Mouse (Mus musculus) forelimb bud, embryonic 11.5 days (tissue): ENCODE data around the gene Csnk1g1.

ENCODE experiments used
- DNase-seq: peaks from one replicate; pipeline ENCODE4 v3.0.0-alpha.2; 2012; ENCODE audit warnings: low read depth, low spot score

The Csnk1g1 gene

DNA sequence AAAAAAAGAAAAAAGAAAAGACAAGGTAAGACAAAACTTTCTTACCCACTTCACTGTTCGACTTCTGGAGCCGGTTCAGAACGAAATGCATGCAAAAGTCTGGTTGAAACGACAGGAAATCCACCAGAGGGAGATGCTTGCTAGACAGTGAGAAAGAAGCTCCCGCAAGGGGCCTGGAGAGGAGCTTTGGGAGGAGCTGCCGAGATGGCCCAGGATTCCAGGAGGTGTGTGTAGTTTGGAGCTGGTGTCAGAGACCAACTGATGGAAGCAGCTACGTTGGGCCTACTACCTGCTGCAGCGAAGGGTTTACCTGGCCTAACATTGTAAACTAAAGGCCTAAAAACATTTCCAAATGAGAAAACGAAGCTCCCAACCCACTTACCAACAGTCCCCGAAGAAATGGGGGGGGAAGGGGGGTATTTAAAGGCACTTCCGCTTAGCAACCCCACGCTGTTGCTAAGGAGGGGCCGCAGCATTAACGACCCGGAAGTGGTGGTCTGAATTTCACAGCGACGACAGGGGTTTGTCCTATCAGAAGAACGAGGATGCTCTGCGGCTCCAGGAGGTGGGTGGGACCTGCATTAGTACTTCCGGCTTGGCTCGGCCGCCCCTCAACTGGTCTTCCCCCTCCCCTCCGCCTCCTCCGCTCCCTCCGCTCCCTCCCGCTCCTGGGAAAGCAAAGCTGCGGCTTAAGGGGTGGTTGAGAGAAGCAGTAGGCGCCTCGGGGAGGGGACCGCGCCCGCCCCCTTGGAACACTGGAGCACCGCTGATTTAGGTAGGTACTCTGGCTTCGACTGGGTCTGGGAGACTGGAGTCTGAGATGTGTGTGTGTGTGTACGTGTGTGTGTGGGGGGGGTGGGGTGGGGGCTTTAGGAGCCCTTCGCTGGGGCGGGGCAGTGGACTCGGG lies at the start of gene Csnk1g1, which contains the start of gene Trip4:
Csnk1g1 (plus strand) TSS at position 531 of the 907 bp plus-strand sequence.
Trip4 (minus strand) TSS at position 401 of the 907 bp plus-strand sequence.
- DNase-seq: peak; percentile 95

DNA sequence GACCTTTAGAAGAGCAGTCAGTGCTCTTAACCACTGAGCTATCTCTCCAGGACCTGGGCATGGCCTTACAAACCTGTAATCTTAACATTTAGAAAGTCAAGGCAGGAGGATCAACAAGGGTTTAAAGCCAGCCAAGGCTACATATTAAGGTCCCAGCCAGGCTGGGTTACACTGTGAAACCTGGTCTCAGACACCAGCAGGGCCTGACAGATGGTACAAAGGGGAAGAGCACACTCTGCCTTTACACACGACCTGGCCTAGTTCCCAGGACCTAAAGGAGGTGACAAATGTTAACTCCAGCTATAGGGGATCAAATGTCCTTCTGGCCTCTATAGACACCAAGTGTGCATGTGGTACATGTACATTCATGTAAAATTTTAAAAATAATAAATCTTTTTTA lies 49.1 kb upstream of the Csnk1g1 start:
- DNase-seq: no peak

DNA sequence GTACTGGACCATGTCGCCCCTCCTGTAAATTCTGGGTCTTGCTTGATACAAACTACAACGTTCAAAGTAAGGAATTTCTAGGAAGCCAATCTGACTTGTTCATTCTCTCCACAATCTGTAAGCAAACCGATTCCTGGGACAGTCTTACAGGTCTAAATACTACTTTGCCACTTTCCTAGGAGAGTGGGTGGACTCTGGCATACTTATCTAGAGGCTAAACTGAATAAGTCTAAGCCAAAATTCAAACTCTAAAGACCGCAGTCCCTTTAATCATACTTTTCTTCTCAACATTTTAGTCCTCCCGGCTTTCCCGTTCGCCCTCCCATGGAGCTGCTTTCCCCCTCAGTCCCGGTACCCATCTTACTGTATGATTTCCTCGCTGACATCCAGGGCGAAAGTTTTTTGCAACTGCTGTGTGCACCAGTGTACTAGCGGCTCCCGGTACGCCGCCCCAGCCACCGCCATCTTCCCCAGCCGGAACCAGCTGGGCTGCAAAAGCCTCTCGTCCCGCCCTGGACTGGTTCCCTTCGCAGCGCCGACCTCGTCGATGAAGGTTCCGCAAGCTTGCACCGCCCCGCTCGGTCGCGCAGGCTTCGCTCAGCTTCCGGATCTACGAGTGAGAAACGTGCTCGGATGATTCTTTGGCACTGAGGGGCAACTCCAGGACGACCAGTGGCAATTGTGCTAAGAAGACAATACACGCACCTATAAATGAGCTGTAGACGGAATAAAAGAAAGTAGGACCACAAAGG lies 24.0 kb upstream of the Csnk1g1 start:
- DNase-seq: peak; percentile 89

DNA sequence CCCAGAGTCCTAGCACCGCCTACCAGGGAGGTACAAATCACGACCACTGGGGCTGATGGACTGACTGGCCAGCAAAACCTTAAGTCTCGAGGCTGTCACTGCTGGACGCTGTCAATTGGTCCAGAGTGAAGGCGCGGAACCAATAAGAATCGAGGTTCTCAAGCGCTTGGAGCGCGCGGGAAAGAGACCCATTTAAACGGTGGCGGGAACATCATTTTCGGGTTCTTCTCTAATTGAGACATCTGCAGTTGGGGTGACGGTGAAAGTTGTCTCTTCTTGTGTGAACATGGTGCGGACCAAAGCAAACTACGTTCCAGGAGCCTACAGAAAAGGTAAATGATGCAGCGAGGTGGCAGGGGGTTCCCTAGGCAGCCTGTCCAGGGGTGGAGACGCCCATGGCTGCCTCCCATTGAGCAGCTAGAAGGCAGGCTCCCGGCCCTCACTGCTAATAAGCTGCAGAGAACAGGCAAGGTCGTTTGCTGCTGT lies 18.5 kb upstream of the Csnk1g1 start, which contains the start of gene Pclaf:
Pclaf (plus strand) TSS at position 95 of the 486 bp plus-strand sequence.
- DNase-seq: peak; percentile 95

DNA sequence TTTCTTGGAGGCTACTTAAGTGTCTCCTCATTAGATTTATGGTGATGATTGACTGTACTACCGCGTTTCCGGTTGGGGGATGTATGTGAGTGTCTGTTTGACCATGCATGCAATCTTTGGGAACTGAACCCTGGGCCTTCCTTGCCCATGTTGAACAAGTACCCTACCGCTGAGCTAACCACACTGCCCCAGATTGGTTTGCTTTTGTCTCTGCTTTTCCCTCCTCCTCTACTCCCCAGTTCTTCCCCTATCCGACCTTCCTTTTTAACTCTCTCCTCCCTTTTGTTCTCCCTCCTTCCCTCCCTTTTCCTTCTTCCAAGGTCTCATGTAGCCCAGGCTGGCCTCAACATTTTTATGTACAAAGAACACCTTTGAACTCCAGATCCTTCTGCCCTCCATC lies 17.6 kb upstream of the Csnk1g1 start:
- peak; percentile 23 for DNase-seq

DNA sequence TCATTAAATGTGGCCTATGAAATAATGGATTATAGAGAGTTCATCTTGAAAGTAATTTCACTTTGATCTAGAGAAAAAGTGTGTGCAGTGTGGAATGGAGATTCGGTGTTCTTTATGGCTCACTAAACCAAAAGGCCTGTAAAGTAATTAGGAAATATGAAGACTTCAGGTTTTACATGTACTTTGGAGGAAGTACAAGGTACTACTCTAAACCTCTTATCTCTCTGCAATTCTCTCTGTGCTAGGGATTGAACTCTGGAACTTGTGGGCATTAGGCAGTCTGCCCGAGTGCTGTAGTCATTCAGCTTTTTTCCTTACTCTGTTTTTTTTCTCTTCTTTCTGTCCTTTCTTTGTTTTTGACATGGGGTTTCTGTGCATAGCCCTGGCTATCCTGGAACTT lies 11.7 kb upstream of the Csnk1g1 start:
- DNase-seq: no peak

DNA sequence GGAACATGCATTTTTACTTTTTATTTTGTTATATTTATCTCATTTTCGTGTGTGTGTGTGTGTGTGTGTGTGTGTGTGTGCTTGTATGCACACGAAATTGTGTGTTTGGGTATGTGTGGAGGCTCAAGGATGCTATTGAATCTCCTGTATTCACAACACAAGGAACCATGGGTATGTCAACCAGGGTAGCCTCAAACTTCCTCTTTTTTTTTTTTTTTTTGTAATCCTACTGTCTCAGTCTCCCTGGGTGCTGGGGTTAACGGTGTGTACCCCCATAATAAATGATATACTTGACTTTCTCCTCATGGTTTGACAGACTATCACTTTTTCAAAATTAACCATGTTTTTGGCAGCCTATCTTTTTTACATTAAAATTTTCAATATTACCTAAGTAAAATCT lies 5.8 kb upstream of the Csnk1g1 start:
- no peak for DNase-seq

DNA sequence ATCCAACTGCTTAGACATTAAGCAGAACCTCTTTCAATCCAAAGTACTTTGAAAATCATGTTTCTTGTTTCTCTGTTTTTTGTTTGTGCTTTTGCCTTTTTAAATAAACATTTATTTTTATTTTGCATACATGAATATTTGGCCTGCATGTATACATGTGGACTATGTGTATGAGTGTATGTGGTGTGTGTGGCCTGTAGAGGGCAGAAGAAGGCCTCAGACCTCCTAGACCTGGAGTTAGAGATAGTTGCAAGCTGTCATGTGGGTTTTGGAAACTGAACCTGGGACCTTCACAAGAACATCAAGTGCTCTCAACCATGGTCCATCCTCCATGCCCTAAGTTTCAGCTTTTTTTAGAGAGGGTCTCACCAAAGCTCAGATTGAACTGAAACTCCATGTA lies 5.3 kb upstream of the Csnk1g1 start:
- no peak for DNase-seq

DNA sequence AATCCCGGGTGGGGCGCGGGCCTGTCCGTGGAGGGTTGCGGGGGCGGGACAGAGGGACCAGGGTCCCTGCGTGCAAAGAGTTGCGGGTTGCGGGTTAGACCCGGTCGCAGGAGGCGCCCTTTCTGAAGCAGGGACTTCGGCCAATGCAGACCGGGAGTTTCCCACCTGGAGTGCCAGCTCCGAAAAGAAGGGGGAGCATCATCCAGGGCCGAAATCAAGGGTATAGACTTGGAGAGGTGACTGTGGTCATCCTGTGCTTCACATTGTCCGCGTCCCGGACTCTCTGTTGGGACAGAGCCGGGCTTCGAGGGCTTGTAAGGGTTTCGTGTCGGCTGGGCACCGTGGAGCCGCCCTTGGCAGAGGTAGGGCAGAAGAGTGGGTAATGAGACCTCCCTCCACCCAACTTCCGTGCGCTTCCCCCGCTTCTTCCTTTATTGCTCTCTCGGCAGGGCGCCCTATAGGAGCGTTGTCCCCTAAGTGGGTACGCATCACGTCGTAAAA lies 627 bp downstream of the Csnk1g1 start:
- DNase-seq: peak; percentile 42

DNA sequence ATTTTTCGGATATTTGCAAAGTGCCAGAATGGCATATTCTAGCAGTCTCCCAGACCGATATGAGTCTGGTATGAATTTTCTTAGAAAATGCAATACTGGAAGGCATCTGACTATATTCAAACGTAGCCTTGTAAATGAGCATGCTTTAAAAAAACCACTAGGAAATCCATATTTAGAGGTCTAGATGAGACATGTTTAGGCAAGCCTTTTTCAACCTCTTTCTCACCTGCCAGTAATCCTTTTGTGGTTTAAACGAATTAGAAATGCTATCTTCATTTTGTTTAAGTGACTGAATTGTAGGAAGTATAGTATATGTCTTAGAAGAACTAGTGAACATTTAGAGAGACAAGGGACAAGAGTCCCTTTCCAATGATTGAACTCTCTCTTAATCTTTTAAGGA lies 1.1 kb downstream of the Csnk1g1 start:
- DNase-seq: no peak

DNA sequence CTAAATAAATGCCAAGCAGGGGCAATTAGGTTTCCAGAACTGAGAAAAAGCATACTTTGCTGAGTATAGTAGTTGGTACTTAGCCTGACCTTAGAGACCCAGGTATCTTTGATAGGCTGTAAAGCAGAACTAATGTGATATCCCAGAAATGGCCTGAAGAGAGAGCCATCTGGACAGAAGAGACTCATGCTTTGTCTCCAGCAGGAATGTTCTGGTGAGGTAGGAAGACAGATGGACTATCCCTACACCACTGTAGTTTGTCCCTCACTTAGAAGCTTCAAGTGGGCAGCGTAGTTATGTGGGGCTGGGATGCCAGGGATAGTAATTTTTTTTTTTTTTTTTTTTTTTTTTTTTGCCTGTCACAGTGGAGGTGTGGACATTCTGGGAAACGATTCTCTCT lies 5.3 kb downstream of the Csnk1g1 start:
- no peak for DNase-seq

DNA sequence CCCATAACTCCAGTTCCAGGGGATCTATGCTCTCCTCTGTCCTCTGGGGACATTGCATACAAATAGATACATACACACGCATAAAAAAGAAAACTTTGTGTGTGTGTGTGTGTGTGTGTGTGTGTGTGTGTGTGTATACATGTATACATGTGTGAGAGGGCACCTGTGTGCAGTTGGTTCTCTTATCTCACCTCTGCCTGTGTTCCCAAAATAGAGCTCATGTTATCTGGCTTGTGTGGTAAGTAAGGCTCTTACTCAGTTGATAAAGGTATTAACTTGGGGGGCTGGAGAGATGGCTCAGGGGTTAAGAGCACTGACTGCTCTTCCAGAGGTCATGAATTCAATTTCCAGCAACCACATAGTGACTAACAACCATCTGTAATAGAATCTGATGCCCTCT lies 8.3 kb downstream of the Csnk1g1 start:
- DNase-seq: no peak

DNA sequence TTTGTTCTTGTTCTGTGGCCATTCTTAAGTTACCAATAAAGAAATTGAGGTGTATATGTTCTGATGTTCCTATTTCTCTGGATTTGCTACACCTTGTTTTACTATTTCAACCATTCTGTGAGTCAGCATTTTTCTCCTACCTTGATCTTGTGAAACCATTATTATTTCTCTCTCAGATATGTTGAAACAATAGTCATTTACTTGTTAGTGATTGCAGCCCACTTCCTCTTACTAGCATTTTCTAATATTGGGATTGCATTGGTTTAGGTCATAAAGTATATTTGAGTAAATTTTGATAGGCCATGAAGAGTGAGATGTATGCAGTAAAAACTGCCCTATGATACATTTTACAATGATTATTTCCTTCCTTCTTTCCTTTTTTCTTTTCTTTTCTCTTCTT lies 19.7 kb downstream of the Csnk1g1 start:
- no peak for DNase-seq

DNA sequence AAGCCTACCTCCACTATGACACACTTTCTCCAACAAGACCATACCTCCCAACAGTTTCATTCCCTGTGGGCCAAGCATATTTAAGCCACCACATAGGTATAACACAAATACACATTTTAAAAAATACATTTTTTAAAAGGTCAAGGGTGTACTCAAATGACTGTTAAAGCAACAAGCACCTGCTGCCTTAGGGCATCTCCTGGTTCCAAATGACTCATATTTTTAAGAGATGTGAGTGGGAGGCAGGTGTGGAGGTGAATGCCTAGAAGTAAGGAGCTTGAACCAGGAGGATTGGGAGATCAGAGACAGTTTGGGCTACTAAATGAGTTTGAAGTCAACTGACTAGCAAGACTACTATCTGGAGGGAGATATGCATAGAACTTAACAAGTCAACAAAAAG lies 21.1 kb downstream of the Csnk1g1 start:
- DNase-seq: no peak

DNA sequence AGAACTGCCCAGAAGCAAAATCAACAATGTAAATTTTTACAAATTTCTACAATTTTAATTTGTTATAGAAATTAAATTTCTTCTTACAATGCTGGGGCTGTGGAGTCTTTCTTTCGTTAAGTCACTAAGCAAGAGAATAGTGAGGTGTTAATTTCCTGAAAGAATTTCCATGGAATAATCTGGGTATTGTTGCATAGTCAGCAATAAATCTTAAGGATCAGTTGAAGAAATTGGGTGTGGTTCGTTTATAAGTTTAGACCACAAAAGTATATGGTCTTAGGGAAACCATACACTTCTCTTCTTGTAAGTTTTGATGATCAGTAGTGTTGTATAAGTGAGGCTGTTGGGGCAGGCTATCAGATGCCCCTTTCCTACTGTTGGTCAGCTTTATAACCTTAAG lies 28.8 kb downstream of the Csnk1g1 start:
- DNase-seq: no peak

DNA sequence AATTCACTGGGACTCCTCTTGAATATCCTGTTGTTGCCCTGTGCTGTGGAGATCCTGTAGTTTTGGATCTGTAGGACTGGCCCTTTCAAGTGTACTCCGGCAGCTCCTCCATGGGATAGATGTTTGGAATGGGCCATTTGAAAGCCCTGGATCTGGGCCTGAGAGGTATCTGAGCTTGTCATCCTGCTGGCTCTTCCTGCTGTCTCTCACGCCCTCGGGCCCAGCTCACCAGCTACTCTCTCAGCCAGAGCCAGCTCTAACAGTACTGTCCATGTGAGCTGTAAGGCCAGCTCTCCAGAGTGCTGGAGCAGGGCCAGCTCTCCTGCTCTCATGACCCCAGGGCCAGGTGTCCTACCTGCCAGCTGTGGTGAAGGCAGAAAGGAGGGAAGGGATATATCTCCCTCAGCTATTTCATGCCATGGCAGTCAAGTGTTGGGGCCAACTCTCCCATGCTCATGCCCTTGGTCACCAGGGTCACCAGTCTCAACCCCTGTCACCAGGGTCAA lies 42.4 kb downstream of the Csnk1g1 start:
- no peak for DNase-seq

DNA sequence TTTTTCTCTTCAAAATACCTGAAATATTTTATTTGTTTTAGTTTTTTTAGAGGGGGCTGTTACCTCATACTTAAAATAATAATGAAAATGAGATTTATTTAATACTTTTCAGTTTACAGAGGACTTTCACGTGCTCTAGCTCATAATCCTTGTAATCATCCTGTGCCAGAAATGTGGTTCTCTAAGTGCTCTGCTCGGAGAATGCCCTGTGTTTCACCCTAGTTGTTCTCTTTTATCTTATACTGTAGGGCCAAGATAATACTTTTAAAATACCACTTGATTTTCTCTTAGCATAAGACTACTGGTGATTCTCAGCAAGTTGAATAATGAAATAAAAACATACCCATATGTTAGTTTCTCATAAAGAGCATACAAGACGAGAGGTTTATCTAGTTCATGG lies 61.3 kb downstream of the Csnk1g1 start:
- DNase-seq: no peak

DNA sequence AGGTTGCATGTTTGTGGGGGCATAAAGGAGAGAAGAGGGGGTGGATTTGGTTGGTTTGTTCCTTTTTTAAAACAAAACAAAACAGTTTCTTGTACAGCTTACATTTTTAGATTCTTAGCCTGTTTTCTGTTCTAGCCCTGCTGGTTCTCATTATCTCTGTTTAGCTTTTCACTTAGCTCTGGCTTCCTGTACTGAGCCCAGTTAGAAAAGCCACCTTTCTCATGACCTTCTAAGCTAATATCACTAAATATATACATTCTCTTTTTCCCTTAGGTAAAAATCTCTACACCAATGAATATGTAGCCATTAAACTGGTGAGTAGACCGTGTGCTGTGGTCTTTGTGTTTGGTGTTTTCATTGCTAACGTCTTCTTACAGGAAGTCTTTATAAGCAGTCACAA lies 64.5 kb downstream of the Csnk1g1 start:
- no peak for DNase-seq

DNA sequence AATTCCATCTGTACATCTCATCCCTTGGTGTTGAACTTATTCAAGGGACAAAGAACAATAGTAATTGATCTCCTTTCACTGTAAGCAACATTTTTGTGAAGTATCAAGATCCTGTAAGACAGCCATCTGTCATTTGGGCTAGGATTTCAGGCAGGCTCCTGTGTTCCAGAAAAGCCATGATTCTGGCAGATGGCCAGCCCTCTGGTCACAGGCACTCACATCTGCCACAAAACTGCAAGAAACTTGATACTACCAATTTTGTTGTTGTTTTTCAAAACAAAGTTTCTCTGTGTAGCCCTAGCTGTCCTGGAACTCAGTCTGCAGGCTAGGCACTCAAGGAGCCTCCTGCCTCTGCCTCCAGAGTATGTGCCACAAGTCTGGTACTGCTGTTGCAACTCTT lies 67.2 kb downstream of the Csnk1g1 start:
- no peak for DNase-seq

DNA sequence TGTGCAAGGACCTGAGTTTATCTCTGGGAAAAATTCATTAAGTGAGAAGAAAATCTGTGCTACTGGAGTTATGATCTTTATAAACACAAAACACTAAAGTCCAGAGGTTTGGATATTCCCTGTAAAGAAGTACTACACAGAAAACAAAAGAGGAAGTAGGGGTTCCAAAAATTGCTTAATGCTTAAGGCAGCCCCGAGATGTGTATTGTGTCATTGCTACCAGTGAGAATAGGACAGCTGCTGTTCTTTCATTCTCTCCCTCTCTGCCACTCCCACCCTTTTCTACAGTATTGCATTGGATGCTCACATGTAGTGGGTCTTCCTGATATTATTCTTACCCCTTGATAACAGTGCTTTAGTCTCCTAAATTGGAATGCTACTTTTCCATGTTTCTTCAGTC lies 74.1 kb downstream of the Csnk1g1 start:
- DNase-seq: no peak

DNA sequence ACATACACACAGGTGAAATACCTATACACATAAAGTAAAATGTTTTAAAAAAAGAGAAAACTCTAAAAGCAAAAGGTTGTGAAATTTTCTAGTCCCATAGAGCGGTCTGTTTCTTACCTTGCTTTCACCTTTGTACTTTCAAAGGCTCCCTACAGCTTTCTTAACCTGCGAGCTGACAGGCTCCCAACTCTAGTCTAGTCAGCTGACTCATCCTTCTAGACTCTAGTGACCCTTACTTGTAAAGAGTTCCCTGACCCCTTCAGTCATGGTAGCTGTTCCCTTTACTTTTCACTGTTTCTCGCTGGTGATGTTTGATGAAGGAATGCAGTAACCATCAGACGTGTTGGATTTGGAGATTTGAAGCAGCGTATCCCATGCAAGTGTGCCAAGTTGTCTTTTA lies 78.3 kb downstream of the Csnk1g1 start:
- DNase-seq: no peak
